Mouse (Mus musculus) cerebellum, adult 11 months (tissue): ENCODE data around the gene Lyve1.

ENCODE experiments used
- DNase-seq: peaks from one replicate; pipeline ENCODE4 v3.0.0; 2022

Gene Lyve1

DNA sequence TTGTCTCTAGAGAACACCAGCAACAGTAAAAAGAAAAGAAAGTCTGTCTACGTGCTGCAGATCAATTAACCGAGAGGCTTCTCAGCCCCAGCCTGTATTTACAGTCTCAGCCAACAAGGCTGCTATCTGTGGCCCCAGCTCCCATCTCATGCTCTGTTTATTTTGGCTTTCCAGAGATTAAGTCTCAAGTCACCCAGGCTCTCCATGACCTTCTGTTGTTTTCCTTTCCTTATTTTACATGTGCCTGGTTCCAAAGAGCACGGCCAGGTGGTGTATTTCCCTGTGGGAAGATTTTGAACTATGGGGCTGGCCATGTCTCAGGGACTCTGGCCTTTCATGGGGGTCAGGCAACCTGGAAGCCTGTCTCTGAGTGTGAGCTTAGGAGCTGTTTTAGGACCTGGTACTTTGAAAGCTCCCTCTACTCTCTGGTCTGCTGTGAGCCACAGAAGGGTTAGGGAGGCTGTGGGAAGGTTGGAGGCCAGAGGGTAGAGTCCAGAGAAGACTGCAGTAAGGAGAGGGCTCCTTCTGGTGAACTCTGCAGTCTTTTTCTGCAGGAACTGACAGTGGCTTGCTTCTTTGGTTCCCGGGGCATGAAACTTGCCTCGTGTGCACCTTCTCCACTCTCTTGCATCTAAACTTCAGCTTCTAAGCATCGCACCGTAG is 11.4 kb downstream of the Lyve1 start:
- DNase-seq: no peak

DNA sequence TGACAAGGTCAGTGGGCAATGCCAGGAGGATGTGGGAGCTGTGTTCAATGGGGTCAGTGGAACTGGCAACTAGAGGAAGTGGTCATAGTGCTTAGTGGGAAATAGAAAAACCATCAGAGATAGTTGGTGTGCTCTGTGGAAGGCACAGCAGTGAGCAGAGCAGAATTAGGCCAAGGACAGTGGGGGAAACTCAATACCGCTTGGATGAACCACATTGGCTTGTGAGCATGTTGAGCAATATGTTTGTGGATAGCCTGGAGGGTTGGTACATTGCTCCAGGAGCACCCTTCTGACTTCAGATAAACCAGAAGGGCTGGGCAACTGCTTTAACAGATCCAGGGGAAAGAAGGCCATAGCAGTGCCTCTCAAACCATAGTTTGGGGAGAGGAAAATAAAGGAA is 14.7 kb downstream of the Lyve1 start:
- no peak for DNase-seq

GRCm38 (mm10) chr7:110847321-110847720 is 15.7 kb downstream of the Lyve1 start:
- DNase-seq: no peak

- DNase-seq: peak; percentile 87
Measured at GRCm38 (mm10) chr7:110843916-110844874, 18.8 kb downstream of the Lyve1 start, which contains the start of gene Rnf141. Gene Rnf141, minus strand, starts transcription at chr7:110844457.

DNA sequence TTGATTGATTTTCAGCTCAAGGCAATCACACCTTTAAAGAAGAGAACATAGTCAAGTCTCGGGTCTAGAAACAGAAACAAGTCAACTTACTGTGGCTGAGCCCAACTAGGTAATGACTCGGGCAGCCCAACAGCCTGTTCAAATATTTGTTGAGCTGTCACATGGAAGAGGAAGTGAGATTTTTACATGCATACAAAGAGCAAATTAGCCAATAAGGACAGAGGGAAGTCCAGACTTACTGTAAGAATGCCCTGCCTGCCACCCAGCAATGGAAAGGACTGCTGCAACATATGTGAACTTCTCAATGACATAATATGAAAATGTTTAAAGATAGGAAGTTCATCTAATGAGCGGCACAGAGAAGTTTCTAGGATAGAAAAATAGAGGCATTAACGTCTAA is 22.7 kb downstream of the Lyve1 start:
- DNase-seq: no peak

GRCm38 (mm10) chr7:110834522-110834921 is 28.5 kb downstream of the Lyve1 start:
- no peak for DNase-seq

- no peak for DNase-seq
Measured at GRCm38 (mm10) chr7:110834018-110834417, 29.0 kb downstream of the Lyve1 start.

DNA sequence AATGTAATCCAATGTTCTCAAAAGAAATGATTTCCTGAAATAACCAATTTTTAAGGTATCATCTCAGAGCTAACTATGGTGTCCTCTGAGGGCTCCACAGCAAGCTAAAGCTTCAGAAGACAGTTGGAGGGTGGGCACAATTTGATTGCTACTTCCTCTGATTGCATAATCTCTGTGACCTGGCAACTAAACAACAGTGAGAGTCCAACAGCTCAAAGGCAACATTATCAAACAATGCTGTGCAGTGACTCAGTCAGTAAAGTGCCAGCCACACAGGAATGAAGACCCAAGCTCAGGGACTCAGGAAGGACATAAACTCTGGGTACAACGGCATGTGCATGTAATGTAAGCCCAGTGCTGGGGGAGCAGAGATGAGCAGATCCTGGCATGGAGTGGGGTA is 30.0 kb downstream of the Lyve1 start:
- no peak for DNase-seq

DNA sequence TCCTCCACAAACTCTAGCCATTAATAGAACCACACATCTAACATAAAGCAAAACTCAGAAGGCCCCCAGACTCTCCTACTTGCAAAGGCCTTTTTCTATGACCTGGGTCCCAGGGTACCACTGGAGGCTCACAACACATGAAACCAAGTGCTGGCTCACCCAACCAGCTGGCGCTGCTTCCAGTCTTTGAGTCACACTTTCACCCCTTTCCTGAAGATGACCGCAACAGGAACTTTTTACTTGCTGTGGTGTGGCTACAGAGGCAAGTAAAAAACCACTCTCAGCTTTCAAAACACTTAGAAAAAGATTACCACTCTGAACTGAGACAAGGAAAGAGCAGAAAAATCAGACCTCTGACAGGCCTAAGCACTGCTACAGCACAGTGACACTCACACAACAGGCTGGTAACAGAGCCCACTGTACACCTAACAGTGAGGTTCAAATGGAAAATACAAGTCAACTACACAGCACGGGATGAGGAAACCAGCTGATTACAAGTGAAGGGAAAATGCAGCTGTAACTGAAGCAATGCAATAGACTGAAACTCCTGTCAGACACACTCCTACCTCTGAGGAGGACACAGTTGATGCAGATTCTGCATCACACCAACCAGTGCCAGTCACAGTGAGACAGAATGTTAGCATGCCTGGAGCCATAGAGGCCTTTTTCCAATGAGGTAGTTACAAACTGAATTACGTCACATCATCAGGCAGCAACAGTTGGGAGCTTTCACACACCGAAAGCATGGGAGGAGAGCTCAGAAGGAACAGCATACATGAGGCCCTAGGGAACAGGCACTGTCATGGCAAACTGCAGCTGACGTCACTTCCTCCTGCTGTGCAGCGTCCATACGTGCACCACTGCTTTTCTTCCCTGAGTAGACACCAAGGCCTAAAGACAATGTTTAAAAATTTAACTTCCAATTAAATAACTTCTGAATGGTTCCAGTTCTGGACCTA is 38.8 kb downstream of the Lyve1 start:
- DNase-seq: no peak

DNA sequence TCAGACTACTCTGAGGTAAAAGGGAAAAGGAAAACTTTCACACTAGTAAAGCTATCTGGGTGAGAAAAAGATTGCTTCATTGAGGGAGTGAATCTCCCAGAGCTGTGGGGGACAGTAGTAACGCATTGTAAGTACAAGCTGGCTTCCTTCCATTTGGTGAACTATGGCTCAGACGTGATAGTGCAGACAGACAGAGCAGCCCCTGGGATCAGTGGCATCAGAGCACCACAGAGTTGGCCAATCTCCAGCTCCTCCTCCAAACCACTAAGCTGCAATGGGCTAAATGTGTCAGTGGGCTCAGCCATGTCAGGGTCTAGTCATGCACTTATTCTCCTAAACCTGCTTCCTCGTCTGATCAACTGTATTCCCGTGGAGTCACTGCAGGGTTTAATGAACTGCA is 39.4 kb downstream of the Lyve1 start:
- no peak for DNase-seq

GRCm38 (mm10) chr7:110823076-110823475 is 40.0 kb downstream of the Lyve1 start:
- DNase-seq: no peak

DNA sequence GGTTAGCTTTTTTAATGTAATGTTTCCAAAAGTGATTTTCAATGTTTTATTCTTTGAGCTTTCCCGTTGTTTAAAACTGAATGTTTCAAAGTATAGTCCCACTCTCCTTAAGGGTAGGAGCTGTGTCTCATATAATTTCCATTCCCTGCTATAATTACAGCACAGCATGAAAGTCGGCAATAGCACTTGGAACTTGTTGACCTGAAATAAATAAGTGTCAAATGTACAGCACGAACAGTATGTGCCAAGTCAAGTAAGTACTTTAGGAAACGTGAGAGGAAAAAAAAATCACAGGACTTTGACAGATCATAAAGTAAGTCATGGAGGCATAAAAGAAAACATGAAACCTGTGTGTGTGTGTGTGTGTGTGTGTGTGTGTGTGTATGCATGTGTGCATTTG is 41.0 kb downstream of the Lyve1 start:
- DNase-seq: no peak

GRCm38 (mm10) chr7:110821653-110822052 is 41.4 kb downstream of the Lyve1 start:
- DNase-seq: peak; percentile 41

- DNase-seq: no peak
Measured at GRCm38 (mm10) chr7:110821068-110821467, 42.0 kb downstream of the Lyve1 start.

GRCm38 (mm10) chr7:110818787-110819350 is 44.2 kb downstream of the Lyve1 start:
- no peak for DNase-seq

GRCm38 (mm10) chr7:110818206-110818605 is 44.8 kb downstream of the Lyve1 start:
- no peak for DNase-seq

DNA sequence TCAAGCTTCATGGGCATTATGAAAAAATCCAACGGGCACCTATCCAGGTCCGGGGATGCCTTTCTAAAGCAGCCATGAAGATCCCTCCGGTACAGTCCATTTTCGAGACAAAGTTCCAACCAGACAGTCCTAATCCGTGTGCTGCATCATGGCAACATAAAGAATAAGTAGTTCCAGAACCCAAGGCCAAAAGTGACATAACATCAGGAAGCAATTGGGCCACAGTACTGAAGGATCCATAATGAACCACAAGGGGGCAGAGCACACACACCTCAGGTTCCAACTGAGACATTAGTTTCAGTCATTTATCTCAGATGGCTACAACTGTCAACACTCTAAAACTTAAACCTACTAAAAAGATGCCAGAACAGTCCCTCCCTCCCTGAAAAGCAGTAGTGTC is 47.0 kb downstream of the Lyve1 start:
- no peak for DNase-seq

DNA sequence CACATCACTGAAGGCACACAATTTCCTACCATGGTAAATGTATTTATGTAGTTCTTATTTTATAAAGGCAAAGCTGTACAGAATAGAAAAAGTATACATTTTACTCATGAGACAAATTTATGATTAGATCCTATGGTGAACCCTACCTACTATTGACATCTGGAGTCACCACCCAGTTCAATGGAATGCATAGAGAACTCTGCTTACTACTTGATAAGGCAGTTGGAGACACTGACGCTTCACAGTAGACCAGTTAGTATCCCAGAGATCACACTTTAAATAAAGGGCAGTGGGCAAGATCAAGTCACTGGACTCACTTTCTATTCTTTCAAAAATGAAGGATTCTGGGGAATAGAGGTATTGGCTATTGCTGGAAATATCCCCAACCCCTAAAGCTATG is 49.1 kb downstream of the Lyve1 start:
- DNase-seq: no peak

- DNase-seq: no peak
Measured at GRCm38 (mm10) chr7:110811529-110811928, 51.5 kb downstream of the Lyve1 start.

DNA sequence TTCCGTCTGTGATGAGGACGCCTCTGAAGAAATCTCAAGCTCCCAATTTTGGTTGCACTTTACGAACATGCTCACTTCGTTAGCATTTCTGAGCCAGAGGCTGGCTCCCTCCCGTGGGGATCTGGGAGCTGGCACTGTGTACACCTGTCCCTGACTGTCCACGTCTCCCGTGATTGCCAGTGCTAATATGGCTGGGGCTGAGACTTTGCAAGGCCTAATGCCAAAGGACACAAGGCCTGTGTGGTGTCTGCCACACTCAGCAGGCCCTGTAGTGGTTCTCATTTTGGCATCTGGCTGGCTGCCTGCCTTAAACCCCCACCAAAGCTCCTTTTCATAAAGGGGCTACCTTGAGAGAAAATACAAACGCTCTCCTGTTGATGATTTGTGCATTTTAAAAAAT is 52.0 kb downstream of the Lyve1 start:
- DNase-seq: no peak

DNA sequence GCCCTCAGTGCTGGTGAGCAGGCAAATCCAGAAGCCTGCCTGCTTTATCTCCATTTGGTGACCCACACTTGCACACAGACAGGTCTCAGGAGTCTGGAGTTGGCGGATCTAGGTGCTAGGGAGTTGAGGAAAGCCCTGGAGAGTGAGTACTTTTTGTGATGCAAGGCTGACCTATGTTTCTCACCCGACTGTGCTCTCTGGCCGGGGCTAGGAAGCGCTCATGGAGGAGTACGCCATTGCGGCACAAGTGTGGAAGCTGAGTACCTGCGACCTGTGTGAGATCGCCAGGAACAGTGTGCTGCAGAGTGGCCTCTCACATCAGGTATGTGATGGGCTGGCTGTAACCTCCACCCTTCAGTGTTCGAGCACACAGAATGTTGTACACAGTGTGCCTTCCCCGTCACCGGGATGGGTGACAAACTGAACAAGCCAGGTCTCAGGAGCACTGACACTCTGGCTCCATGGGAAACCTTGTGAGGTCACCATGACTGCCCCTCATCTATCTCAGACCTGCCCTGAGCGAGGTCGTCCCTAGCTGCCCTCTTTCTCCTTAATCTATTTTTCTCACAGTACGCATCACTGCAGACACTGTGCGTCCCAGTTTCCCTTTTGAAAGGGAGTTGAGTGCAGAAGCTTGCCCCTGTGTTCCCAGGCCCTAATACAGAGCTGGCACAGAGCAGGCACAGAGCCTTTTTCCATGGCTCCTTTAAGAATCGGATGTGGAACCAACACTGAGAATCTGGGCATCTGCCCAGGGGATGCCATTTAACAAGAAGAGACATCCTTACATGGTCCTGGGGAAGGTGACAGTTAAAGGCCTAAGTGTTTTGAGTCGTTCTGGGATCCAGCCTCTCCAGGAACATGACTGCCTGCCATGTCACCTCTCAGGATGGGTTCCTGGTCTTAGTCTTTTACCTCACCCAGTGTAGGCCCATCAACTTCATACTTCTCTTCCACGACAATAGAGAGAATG is 53.2 kb downstream of the Lyve1 start:
- no peak for DNase-seq
